8 mouse cellular contexts compared by ENCODE assay signal in genomic region chr17:4834065-4834464, GRCm38 (mm10).
DNase-seq lines count a peak whose midpoint lies in the region; ATAC-seq lines count a peak whose summit lies in the region.

No protein-coding gene starts in this region.

- H3K9me3 ChIP-seq in kidney, embryonic 14.5 days (ENCODE audit: control insufficient read depth, low read length): 0 out of 2 replicates have a peak, but pooled peaks cover 2% of the 10 kb centered on the region
- H3K9me3 ChIP-seq in hindbrain, embryonic 10.5 days: no peaks in the 10 kb centered on the region

- 0 out of 2 replicates have a peak, but pooled peaks cover 9% of the 10 kb centered on the region for H3K4me1 ChIP-seq in kidney, embryonic 14.5 days (ENCODE audit: control insufficient read depth, insufficient read depth, low read length)
- H3K4me1 ChIP-seq in hindbrain, embryonic 10.5 days (replicated peaks): peaks cover 7% of the 10 kb centered on the region

- WGBS in kidney, embryonic 14.5 days: 41% methylated on average over 7 of the region's 7 CpGs
- WGBS in hindbrain, embryonic 10.5 days: 84% methylated on average over 7 of the region's 7 CpGs

- H3K27ac ChIP-seq in kidney, embryonic 14.5 days (ENCODE audit: low read depth, low read length): no peak overlapping the region
- no peak overlapping the region for H3K27ac ChIP-seq in hindbrain, embryonic 10.5 days

- H3K4me2 ChIP-seq in kidney, embryonic 14.5 days (replicated peaks; ENCODE audit: low read depth, low read length): no peak overlapping the region

- intact Hi-C loops in heart, postnatal 10 days (cut with DNase I): no loop called here

- ATAC-seq in kidney, embryonic 14.5 days (ENCODE audit: low FRiP score, low TSS enrichment): no peak; the same call in 1 of the 2 replicates

- H3K9ac ChIP-seq in kidney, embryonic 14.5 days (ENCODE audit: low read depth, low read length): no peak overlapping the region

- no peaks in the 10 kb centered on the region for H3K36me3 ChIP-seq in kidney, embryonic 14.5 days (ENCODE audit: control insufficient read depth, insufficient read depth, low read length)
- H3K36me3 ChIP-seq in hindbrain, embryonic 10.5 days: no peaks in the 10 kb centered on the region

- H3K27me3 ChIP-seq in kidney, embryonic 14.5 days (ENCODE audit: control insufficient read depth, insufficient read depth, low read length): no peaks in the 10 kb centered on the region
- no peaks in the 10 kb centered on the region for H3K27me3 ChIP-seq in hindbrain, embryonic 10.5 days (ENCODE audit: insufficient read depth, poor library complexity, severe bottlenecking)

- peak; percentile 54 for DNase-seq in kidney, adult 11 months
- peak; percentile 64 to 66 for DNase-seq in heart, postnatal 10 days
- DNase-seq in layer of hippocampus, postnatal 36 days: peak; percentile 7 to 8
- DNase-seq in testis, postnatal 10 days (ENCODE audit: low spot score): peak; percentile 65
- no peak for DNase-seq in thymus, postnatal 14 days
- no peak for DNase-seq in thymus, postnatal 4 days
- no peak for DNase-seq in hindbrain, embryonic 10.5 days (ENCODE audit: low spot score)

- H3K4me3 ChIP-seq in kidney, embryonic 14.5 days (ENCODE audit: low read length): no peak overlapping the region
- no peak overlapping the region for H3K4me3 ChIP-seq in hindbrain, embryonic 10.5 days

Comparison
In these comparisons a context has a peak if more than half of its experiments do, and no peak if none do; other contexts are left out.
1. DNase-seq: peak in kidney, adult 11 months (single experiment), heart, postnatal 10 days (2 of 2), layer of hippocampus, postnatal 36 days (2 of 2) and testis, postnatal 10 days (single experiment); none in thymus, postnatal 14 days (single experiment), thymus, postnatal 4 days (single experiment) and hindbrain, embryonic 10.5 days (single experiment).